Mouse (Mus musculus) spleen, postnatal 36 days (tissue): Measurements from ENCODE around the gene 2610028H24Rik.

Experiments used
- DNase-seq, 2 experiments: peaks; one replicate each; pipeline ENCODE4 v3.0.0; 2022; ENCODE audit warnings: low spot score in 2 of 2, mixed read lengths in 1 of 2

2610028H24Rik gene

GRCm38 (mm10) chr10:76489205-76489604 is 40.3 kb downstream of the 2610028H24Rik start:
- DNase-seq, result no peak

GRCm38 (mm10) chr10:76493527-76493926 is 44.6 kb downstream of the 2610028H24Rik start:
- no peak for DNase-seq

GRCm38 (mm10) chr10:76495501-76495900 is 46.6 kb downstream of the 2610028H24Rik start:
- DNase-seq, result no peak

- DNase-seq, result no peak
These were observed 47.5 kb downstream of the 2610028H24Rik start for GRCm38 (mm10) chr10:76496366-76496765.

GRCm38 (mm10) chr10:76497522-76497921 is 48.6 kb downstream of the 2610028H24Rik start:
- DNase-seq, result no peak

- DNase-seq, result no peak
These were observed 55.5 kb downstream of the 2610028H24Rik start for GRCm38 (mm10) chr10:76504271-76504943.

- DNase-seq, result no peak
These were observed 57.0 kb downstream of the 2610028H24Rik start for GRCm38 (mm10) chr10:76505865-76506264.
